19 mouse cellular contexts compared by ENCODE assay signal in the genomic region with DNA sequence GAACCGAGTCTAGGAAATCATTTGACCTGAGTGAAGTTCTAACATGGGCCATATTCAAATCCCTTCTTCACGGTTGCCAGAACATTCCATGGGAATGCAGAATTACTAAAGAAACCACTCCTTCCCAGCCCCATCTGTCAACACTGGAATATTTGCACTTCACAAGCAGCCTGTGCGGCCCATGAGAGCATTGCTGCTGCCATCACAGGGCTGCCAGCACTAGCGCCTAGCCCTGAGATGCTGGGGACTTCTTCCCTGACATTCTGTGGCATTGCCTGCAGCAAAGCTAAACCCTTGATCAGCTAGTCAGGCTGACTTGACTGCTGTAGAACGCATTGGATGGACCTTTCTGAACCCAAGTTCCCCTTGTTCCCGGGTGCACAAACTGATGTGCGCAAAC.
DNase-seq lines count a peak whose midpoint lies in the region; ATAC-seq and TF ChIP-seq lines count a peak whose summit lies in the region.
"Had no signal": no experiment of that assay in that cellular context is flagged by ENCODE, and none has a peak within 500 bp of the region (broad histone marks: within the 10 kb centered on the region; RNA-seq: fewer than 3 reads in every experiment).

No protein-coding gene starts in this region.

- WGBS in lung, embryonic 14.5 days, result 46% methylated on average over 7 of the region's 7 CpGs
- 36% methylated on average over 7 of the region's 7 CpGs for WGBS in lung, embryonic 16.5 days

- peak; percentile 53; the same call in 1 of the 2 replicates for ATAC-seq in lung, embryonic 14.5 days (ENCODE audit: insufficient read depth)
- peak; percentile 53 for ATAC-seq in lung, embryonic 16.5 days (ENCODE audit: low read depth)
- ATAC-seq: forebrain, embryonic 16.5 days; hindbrain, postnatal 0 days had no signal

- H3K9me3 ChIP-seq in lung, embryonic 14.5 days (ENCODE audit: low read depth, low read length), result no peaks in the 10 kb centered on the region
- no peaks in the 10 kb centered on the region for H3K9me3 ChIP-seq in lung, embryonic 16.5 days (ENCODE audit: control insufficient read depth, low read length)
- H3K9me3 ChIP-seq: forebrain, embryonic 12.5 days; heart, embryonic 12.5 days had no signal

- H3K27ac ChIP-seq in lung, embryonic 14.5 days (ENCODE audit: low read depth), result no peak overlapping the region
- H3K27ac ChIP-seq in lung, embryonic 16.5 days (ENCODE audit: low read length), result peak overlapping the region; percentile 5; the same call in 1 of the 2 replicates
- H3K27ac ChIP-seq: embryonic facial prominence, embryonic 13.5 days; forebrain, embryonic 12.5 days; hindbrain, embryonic 12.5 days; hindbrain, postnatal 0 days had no signal

- H3K9ac ChIP-seq in lung, embryonic 14.5 days, result no peak overlapping the region
- no peak overlapping the region for H3K9ac ChIP-seq in lung, embryonic 16.5 days (ENCODE audit: low read length)
- H3K9ac ChIP-seq: embryonic facial prominence, embryonic 13.5 days; forebrain, embryonic 12.5 days; heart, embryonic 12.5 days; hindbrain, embryonic 12.5 days had no signal

- TF ChIP-seq POLR2A in brain, embryonic 14.5 days (IDR thresholded peaks at IDR 0.05; ENCODE audit: borderline replicate concordance, extremely low read depth, insufficient read depth, insufficient read length, poor library complexity, severe bottlenecking), result no peak

- H3K4me2 ChIP-seq in lung, embryonic 14.5 days, result no peak overlapping the region
- H3K4me2 ChIP-seq in lung, embryonic 16.5 days (ENCODE audit: low read depth, low read length), result no peak overlapping the region
- H3K4me2 ChIP-seq: embryonic facial prominence, embryonic 13.5 days; forebrain, embryonic 12.5 days; heart, embryonic 12.5 days; hindbrain, embryonic 12.5 days had no signal

- peaks cover 12% of the 10 kb centered on the region; the same call in 1 of the 2 replicates for H3K4me1 ChIP-seq in lung, embryonic 14.5 days (ENCODE audit: insufficient read depth)
- peaks cover 16% of the 10 kb centered on the region for H3K4me1 ChIP-seq in lung, embryonic 16.5 days (replicated peaks; ENCODE audit: control insufficient read depth, insufficient read depth, low read length)
- H3K4me1 ChIP-seq: embryonic facial prominence, embryonic 13.5 days; forebrain, embryonic 12.5 days; heart, embryonic 12.5 days; hindbrain, embryonic 12.5 days had no signal

- no peak overlapping the region for H3K4me3 ChIP-seq in lung, embryonic 14.5 days (ENCODE audit: low read depth, low read length)
- no peak overlapping the region for H3K4me3 ChIP-seq in lung, embryonic 16.5 days (ENCODE audit: low read length)
- H3K4me3 ChIP-seq: embryonic facial prominence, embryonic 13.5 days; forebrain, embryonic 12.5 days; heart, embryonic 12.5 days; hindbrain, embryonic 12.5 days had no signal

- no peaks in the 10 kb centered on the region for H3K27me3 ChIP-seq in lung, embryonic 14.5 days (ENCODE audit: insufficient read depth, low read length)
- H3K27me3 ChIP-seq in lung, embryonic 16.5 days (ENCODE audit: control insufficient read depth, insufficient read depth, low read depth, low read length), result no peaks in the 10 kb centered on the region
- H3K27me3 ChIP-seq: embryonic facial prominence, embryonic 13.5 days; forebrain, embryonic 12.5 days; heart, embryonic 12.5 days; hindbrain, embryonic 12.5 days had no signal

- peak; percentile 66 for DNase-seq in lung, embryonic 14.5 days
- no peak for DNase-seq in lung, adult 18-20 months
- peak; percentile 57 for DNase-seq in brain, embryonic 14.5 days (ENCODE audit: low read depth)
- peak; percentile 41 for DNase-seq in lung, postnatal 25 days (ENCODE audit: low spot score)
- DNase-seq in cerebellum, postnatal 25 days, result no peak
- DNase-seq in kidney, adult 18-20 months, result no peak
- DNase-seq: adrenal gland, adult 2 months; adrenal gland, postnatal 36 days; cerebellum, adult 11-12 months; cerebellum, adult 9-10 months; cerebellum, postnatal 36 days; gastrocnemius, postnatal 14 days had no signal

- H3K36me3 ChIP-seq in lung, embryonic 14.5 days (ENCODE audit: insufficient read depth), result no peaks in the 10 kb centered on the region
- no peaks in the 10 kb centered on the region for H3K36me3 ChIP-seq in lung, embryonic 16.5 days (ENCODE audit: control insufficient read depth, insufficient read depth, low read length)
- H3K36me3 ChIP-seq: embryonic facial prominence, embryonic 13.5 days; forebrain, embryonic 12.5 days; heart, embryonic 12.5 days; hindbrain, embryonic 12.5 days had no signal

- TF ChIP-seq CTCF in lung, embryonic 14.5 days (IDR thresholded peaks at IDR 0.05; ENCODE audit: low read depth), result no peak
- TF ChIP-seq CTCF in brain, embryonic 14.5 days (IDR thresholded peaks at IDR 0.05; ENCODE audit: borderline replicate concordance, extremely low read depth, insufficient read depth, insufficient read length), result no peak

Comparison
In these comparisons a context has a peak if more than half of its experiments do, and no peak if none do; other contexts are left out.
1. DNase-seq: peak in lung, embryonic 14.5 days (single experiment), brain, embryonic 14.5 days (single experiment) and lung, postnatal 25 days (single experiment); none in lung, adult 18-20 months (0 of 2), cerebellum, postnatal 25 days (0 of 2) and kidney, adult 18-20 months (single experiment).